Mouse (Mus musculus) forebrain, embryonic 12.5 days (tissue): Measurements from ENCODE around the gene Zfp473. TPM values are rescaled to one million over a fixed set of nuclear protein-coding genes. Genes with fewer than 3 reads are reported as not detected.
"Not testable (repeated sequence)": the region's sequence is repeated elsewhere in the genome, so short reads cannot be mapped to it uniquely, and the experiment has no call there.

ENCODE experiments used
- ATAC-seq: fragments of 200-750 bp; cut with Nextera tagmentation; 2 replicates; pipeline ENCODE4 v1.8.0; 2017; ENCODE audit warnings: moderate TSS enrichment; ENCODE audit not compliant: low FRiP score
- H3K27ac ChIP-seq: fragments of 300-500 bp; sonication (generic); 2 replicates; pipeline ENCODE4 v1.5.1; 2016; ENCODE audit warnings: mild to moderate bottlenecking
- H3K27me3 ChIP-seq: fragments of 300-500 bp; sonication (generic); 2 replicates; pipeline ENCODE4 v1.6.1; 2016; ENCODE audit warnings: mild to moderate bottlenecking
- H3K36me3 ChIP-seq: fragments of 300-500 bp; sonication (generic); replicated peaks from 2 replicates; pipeline ENCODE4 v1.6.1; 2016; ENCODE audit warnings: mild to moderate bottlenecking
- H3K4me1 ChIP-seq: fragments of 300-500 bp; sonication (generic); 2 replicates; pipeline ENCODE4 v1.6.1; 2016
- H3K4me2 ChIP-seq: fragments of 300-500 bp; sonication (generic); 2 replicates; pipeline ENCODE4 v1.6.1; 2016; ENCODE audit warnings: mild to moderate bottlenecking, moderate library complexity
- H3K4me3 ChIP-seq: fragments of 300-500 bp; sonication (generic); replicated peaks from 2 replicates; pipeline ENCODE4 v1.5.1; 2016; ENCODE audit warnings: mild to moderate bottlenecking
- H3K9ac ChIP-seq: fragments of 300-500 bp; sonication (generic); 2 replicates; pipeline ENCODE4 v1.6.1; 2016; ENCODE audit warnings: mild to moderate bottlenecking
- H3K9me3 ChIP-seq: fragments of 300-500 bp; sonication (generic); 2 replicates; pipeline ENCODE4 v1.6.1; 2016
- WGBS: fragments of 180-500 bp; shearing (Covaris S2); methylation state at CpG from one replicate; pipeline ENCODE4 v1.1.7; 2016; 5-methylcytosine and 5-hydroxymethylcytosine counted together
- polyA plus RNA-seq: library from polyadenylated mRNA; unstranded; fragments of >200 nt; fragmentation: Nextera tagmentation; extraction: Ambion mirVana; gene quantifications from 2 replicates; pipeline ENCODE4 v1.2.1, GENCODE M21; 2016

The Zfp473 gene
- polyA plus RNA-seq, 1 experiment from 2014 or later: 2.4 TPM

DNA sequence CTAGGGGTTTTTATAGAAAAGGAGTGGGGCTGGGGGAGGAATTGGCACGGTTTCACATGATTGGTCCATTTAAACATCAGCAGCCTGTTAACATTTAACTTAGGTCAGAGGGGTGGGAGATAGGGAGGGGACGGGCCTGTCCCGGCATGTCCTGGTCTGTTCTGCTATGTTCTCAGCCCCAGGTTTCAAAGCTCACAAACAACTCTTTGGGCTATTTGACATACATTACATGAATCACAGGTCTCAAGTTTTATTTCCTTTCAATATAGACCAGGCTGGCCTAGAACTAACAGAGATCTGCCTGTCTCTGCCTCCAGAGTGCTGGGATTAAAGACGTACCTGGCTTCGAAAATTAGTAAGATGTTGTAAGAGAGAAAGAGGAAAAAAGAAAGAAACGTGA, 42.8 kb downstream of the Zfp473 start:
- 92% methylated on average over 5 of the region's 6 CpGs for WGBS

DNA sequence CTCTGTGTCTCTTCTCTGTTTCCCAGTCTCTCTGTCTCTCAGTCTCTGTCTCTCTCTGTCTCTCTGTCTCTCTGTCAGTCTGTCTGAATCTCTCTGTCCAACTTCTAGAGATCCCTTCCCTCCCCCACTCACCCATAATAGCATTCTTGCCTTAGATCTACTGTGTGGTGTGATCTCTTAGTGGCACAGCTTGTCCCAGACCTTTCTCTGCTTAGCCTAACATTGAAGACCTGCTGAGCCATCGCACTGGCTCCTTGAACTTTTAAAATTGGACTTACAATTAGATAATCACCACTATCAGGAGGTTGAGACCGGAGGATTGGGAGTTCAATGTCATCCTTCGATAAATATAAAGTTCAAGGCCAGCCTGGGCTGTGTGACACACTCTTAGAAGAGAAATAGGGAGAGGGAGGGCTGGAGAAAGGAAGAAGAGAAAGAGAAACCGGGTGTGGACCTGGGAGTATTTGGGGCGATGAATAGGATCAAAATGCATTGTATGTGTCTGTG, 43.6 kb downstream of the Zfp473 start:
- no peak overlapping the region for H3K9ac ChIP-seq
- H3K27ac ChIP-seq: no peak overlapping the region
- no peak for ATAC-seq
- no peaks in the 10 kb centered on the region for H3K36me3 ChIP-seq
- H3K4me1 ChIP-seq: no peaks in the 10 kb centered on the region; the same call in 1 of the 2 replicates
- no peak overlapping the region for H3K4me2 ChIP-seq
- H3K4me3 ChIP-seq: no peak overlapping the region
- H3K9me3 ChIP-seq: peaks cover 4% of the 10 kb centered on the region; the same call in 1 of the 2 replicates
- H3K27me3 ChIP-seq: no peaks in the 10 kb centered on the region
- 91% methylated on average over 5 of the region's 5 CpGs for WGBS

More for the DNA sequence above, 42.8 kb downstream of the Zfp473 start:
- ATAC-seq, H3K4me3 ChIP-seq, H3K4me1 ChIP-seq, H3K27ac ChIP-seq, H3K9me3 ChIP-seq, H3K36me3 ChIP-seq, H3K4me2 ChIP-seq, H3K27me3 ChIP-seq, H3K9ac ChIP-seq: not testable (repeated sequence)

DNA sequence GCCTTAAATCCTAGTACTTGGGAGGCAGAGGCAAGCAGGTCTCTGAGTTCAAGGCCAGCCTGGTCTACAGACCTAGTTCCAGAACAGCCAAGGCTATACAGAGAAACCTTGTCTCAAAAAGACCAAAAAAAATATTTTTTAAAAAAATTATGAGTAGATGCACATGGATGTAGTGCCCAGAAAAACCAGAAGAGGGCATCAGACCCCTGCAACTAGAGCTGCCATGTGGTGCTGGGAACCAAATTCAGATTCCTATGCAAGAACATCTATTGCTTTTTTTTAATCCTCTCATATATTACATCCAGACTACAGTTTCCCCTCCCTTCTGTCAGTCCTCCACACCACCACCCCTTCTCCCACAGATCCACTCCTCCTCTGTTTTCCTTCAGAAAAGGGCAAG, 44.5 kb downstream of the Zfp473 start:
- H3K9me3 ChIP-seq: peaks cover 4% of the 10 kb centered on the region; the same call in 1 of the 2 replicates
- no peak overlapping the region for H3K27ac ChIP-seq
- no peak for ATAC-seq
- no peaks in the 10 kb centered on the region; the same call in 1 of the 2 replicates for H3K4me1 ChIP-seq
- H3K9ac ChIP-seq: no peak overlapping the region
- no peak overlapping the region for H3K4me2 ChIP-seq
- H3K27me3 ChIP-seq: no peaks in the 10 kb centered on the region
- H3K36me3 ChIP-seq: no peaks in the 10 kb centered on the region
- H3K4me3 ChIP-seq: no peak overlapping the region

DNA sequence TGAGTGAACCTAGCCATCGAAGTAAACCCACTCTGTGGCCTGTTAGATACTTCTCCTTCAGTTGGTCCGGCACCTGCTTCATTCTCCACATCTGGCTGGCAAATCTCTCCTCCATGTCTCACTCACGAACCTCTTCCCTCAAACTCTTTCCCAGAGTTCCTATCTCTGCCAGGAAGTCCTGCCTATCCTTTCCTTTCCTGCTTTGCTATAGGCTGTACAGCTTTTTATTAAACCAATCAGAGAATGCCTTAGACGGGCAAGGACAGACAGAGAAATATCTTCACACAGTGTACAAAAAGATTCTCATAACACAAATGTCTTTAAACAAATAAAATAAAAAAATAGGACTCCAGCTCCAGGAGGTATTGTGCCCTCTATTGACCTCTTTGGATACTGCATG, 45.8 kb downstream of the Zfp473 start:
- Histone ChIP-seq H3K27ac (no peak overlapping the region), H3K36me3 (no peaks in the 10 kb centered on the region), H3K4me3 (no peak overlapping the region), H3K9ac (no peak overlapping the region), H3K4me2 (no peak overlapping the region), H3K27me3 (no peaks in the 10 kb centered on the region), H3K9me3 (peaks cover 3% of the 10 kb centered on the region; the same call in 1 of the 2 replicates), H3K4me1 (no peaks in the 10 kb centered on the region; the same call in 1 of the 2 replicates)
- ATAC-seq: no peak
- 87% methylated on average over 4 of the region's 4 CpGs for WGBS

DNA sequence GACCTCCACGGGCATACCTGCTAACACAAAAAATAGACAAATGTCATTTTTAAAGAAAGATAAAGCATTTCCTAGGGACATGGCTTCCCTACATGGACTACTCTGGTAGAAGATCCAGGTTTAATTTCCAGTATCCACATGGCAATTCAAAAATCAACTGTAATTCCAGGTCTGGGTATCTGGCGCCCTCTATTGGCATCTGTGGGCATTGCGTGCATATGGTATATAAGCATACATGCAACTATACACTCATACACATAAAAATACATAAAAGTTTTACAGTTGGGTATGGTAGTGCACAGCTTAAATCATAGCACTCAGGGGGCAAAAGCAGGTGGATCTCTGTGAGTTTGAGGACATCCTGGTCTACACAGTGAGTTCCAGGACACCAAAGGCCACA, 46.5 kb downstream of the Zfp473 start:
- Histone ChIP-seq H3K4me1 (no peaks in the 10 kb centered on the region; the same call in 1 of the 2 replicates), H3K4me3 (no peak overlapping the region), H3K36me3 (no peaks in the 10 kb centered on the region), H3K4me2 (no peak overlapping the region), H3K27ac (no peak overlapping the region), H3K9ac (no peak overlapping the region), H3K9me3 (no peaks in the 10 kb centered on the region; the same call in 1 of the 2 replicates), H3K27me3 (no peaks in the 10 kb centered on the region)
- ATAC-seq: no peak
- WGBS: 54% methylated on average over 3 of the region's 3 CpGs

DNA sequence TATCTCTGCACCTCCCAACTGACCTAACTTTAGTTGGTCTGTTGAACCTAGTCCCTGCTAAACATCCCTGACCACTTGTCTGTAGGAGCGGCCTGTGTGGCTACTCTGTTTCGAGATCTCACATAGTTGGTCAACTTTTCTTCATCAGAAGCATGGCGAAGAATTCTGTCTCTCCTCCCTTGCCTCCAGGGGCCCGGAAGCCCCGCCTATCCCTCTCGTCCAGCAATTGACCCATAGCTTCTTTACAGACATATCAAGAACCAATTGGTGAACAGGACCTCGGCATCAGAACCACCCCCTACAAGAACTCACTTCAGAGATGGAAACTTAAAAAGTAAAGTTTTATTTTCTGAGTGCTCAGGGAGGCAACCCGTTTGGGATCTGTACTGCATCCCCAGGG, 47.9 kb downstream of the Zfp473 start:
- Histone ChIP-seq H3K4me3 (no peak overlapping the region), H3K4me2 (no peak overlapping the region), H3K9me3 (no peaks in the 10 kb centered on the region; the same call in 1 of the 2 replicates), H3K9ac (no peak overlapping the region), H3K27me3 (no peaks in the 10 kb centered on the region), H3K4me1 (no peaks in the 10 kb centered on the region; the same call in 1 of the 2 replicates), H3K27ac (no peak overlapping the region), H3K36me3 (no peaks in the 10 kb centered on the region)
- no peak for ATAC-seq
- 84% methylated on average over 8 of the region's 8 CpGs for WGBS

DNA sequence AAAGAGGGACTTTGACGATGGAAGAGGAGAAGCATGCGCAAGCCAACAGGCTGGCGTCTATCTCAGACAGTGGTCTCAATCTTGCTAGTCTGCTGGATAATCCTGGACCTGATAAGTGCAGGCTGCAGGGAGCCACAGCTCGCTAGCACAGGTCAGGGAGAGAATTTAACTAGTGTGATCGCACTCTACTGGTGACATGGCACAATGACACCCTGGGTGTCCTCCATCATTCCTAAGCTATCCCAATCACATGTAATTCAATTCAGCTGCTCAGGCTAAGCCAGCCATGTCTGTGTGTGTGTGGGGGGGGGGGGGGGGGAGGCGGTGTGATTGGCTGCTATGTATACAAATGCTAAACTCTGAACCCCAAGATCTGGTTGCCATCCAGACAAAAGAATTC, 48.9 kb downstream of the Zfp473 start:
- 6% methylated on average over 6 of the region's 6 CpGs for WGBS
- Histone ChIP-seq H3K27ac (no peak overlapping the region), H3K4me2 (no peak overlapping the region), H3K9me3 (no peaks in the 10 kb centered on the region; the same call in 1 of the 2 replicates), H3K4me3 (no peak overlapping the region), H3K9ac (no peak overlapping the region), H3K4me1 (peaks cover 8% of the 10 kb centered on the region; the same call in 1 of the 2 replicates), H3K27me3 (peaks cover 5% of the 10 kb centered on the region; the same call in 1 of the 2 replicates), H3K36me3 (no peaks in the 10 kb centered on the region)
- peak; percentile 70 for ATAC-seq

DNA sequence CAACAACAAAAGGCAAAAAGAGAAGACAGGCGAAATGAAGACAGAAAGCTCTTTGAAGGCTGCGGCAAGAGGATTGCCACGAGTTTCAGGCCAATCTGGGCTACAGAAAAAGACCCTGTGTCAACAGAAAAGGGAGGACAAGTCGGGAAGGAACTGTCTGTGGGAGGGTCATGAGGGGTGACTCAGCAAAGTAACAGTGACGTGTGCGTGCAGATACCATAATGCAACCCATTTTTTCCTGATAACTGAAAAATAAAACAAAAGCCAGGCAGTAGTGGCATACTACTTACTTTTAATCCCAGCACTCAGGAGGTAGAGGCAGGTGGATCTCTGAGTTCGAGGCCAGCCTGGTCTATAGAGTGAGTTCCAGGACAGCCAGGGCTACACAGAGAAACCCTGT, 52.9 kb downstream of the Zfp473 start:
- Histone ChIP-seq H3K4me3 (no peak overlapping the region), H3K36me3 (no peaks in the 10 kb centered on the region), H3K4me2 (no peak overlapping the region), H3K27ac (no peak overlapping the region), H3K27me3 (peaks cover 14% of the 10 kb centered on the region; the same call in 1 of the 2 replicates), H3K9me3 (no peaks in the 10 kb centered on the region), H3K9ac (no peak overlapping the region), H3K4me1 (peaks cover 8% of the 10 kb centered on the region; the same call in 1 of the 2 replicates)
- 73% methylated on average over 7 of the region's 7 CpGs for WGBS
- no peak for ATAC-seq

DNA sequence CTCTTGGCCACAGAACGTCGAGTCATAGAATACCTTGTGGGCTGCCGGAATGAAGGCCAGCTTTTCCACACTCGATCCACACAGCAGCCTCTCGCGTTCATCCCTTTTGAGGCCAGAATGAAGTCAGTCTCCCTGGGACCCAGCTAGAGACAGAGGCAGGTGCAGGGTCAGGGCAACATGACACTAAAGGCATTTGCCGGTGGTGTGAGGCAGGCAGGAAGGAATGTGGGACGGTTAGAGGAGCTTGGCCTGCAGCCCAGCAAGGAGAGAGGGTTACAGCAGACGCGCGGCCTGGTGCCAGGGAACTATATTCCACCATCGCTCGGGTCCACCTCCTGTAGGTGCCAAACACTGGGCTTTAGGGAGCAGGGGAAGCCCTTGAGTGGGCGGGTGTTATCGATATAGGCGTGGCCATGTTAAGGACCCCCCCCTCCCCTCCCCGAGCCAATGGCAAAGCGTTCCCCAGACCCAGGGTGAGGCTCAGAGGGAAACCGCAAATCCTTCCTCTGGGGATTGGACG, 53.6 kb downstream of the Zfp473 start:
- no peak overlapping the region for H3K4me3 ChIP-seq
- H3K27ac ChIP-seq: no peak overlapping the region
- peaks cover 14% of the 10 kb centered on the region; the same call in 1 of the 2 replicates for H3K27me3 ChIP-seq
- no peaks in the 10 kb centered on the region for H3K36me3 ChIP-seq
- H3K9me3 ChIP-seq: no peaks in the 10 kb centered on the region
- WGBS: 18% methylated on average over 20 of the region's 20 CpGs
- H3K9ac ChIP-seq: no peak overlapping the region
- no peak overlapping the region for H3K4me2 ChIP-seq
- no peak for ATAC-seq
- H3K4me1 ChIP-seq: peaks cover 8% of the 10 kb centered on the region; the same call in 1 of the 2 replicates

DNA sequence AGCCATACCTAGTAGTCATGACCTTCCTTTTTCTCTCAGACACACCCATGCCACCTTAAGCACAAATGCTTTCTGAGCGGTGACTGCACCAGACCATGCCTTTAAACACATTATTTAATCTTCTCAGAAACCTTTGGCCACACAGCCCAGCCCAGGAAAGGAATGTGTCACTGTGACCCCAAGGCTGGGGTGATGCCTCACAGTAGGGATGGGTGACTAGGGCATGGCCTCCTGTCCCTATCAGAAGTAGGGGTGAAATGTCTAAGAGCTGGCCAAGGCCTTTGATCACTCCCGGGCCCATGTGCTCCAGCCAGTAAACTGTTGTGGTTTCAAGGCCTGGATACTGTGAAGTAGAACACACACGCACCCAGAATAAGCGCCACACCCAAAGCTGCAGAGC, 55.6 kb downstream of the Zfp473 start:
- Histone ChIP-seq H3K9ac (no peak overlapping the region), H3K27ac (no peak overlapping the region), H3K4me2 (no peak overlapping the region), H3K9me3 (no peaks in the 10 kb centered on the region), H3K4me3 (no peak overlapping the region), H3K36me3 (no peaks in the 10 kb centered on the region), H3K27me3 (peaks cover 14% of the 10 kb centered on the region; the same call in 1 of the 2 replicates), H3K4me1 (peaks cover 8% of the 10 kb centered on the region; the same call in 1 of the 2 replicates)
- WGBS: 91% methylated on average over 4 of the region's 4 CpGs
- no peak for ATAC-seq

DNA sequence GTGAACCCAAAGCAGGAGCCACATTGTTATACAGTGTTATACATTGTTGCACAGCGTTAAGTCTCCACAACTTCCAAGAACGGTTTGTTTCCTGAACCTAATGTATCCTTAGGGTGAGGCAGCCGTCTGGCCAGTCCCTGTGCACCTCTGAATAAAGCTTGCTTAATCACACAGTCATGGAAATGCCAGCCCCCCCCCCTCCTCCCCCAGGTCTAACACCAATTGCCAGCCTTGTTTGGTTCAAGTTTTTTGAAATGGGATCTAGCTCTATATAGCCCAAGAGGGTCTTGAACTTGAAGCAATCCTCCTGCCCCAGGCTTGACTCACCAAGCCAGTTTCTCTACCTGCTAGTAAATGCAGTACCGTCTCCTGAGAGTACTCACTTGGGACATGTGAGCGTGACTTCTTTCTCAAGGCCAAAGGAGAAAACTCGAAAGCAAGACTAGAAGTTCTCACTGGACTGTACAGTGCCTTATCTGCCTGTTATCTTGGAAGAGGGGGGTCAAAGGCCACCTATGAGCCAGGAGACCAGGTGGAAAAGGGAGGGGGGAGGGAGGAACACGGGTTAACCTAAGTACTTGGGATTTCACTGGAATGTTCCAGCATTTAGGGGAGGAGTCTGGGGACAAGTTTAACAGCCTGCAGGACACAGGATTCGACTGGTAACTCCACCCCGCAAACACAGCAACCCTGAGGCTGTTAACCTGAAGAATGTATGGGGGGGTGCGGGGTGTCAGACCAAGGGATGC, 57.2 kb downstream of the Zfp473 start:
- 82% methylated on average over 10 of the region's 10 CpGs for WGBS

DNA sequence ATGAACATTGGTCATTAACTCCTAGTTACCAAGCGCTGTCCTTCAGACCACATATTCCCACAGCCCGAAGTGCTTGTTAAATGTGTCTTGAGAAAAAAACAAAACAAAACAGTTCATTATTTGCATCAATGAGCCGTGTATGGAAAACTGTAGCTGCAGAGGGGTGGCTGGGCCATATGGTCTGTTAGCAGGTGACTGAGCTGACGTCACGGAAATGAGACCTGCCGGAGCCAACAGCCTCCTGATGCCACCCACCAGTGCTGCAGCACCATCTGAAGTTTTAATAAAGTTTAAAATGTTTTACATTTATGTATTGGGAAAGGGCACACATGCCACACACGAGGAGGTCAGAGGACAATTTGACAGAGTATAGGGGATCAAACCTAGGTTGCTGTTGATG, 61.5 kb downstream of the Zfp473 start:
- H3K9ac ChIP-seq: no peak overlapping the region
- no peak overlapping the region for H3K27ac ChIP-seq
- no peak for ATAC-seq
- peaks cover 7% of the 10 kb centered on the region; the same call in 1 of the 2 replicates for H3K4me1 ChIP-seq
- 92% methylated on average over 7 of the region's 7 CpGs for WGBS
- H3K27me3 ChIP-seq: no peaks in the 10 kb centered on the region
- H3K9me3 ChIP-seq: no peaks in the 10 kb centered on the region
- H3K4me2 ChIP-seq: no peak overlapping the region
- H3K4me3 ChIP-seq: no peak overlapping the region
- no peaks in the 10 kb centered on the region for H3K36me3 ChIP-seq

More for the DNA sequence above, 57.2 kb downstream of the Zfp473 start:
- no peak overlapping the region for H3K4me3 ChIP-seq
- no peaks in the 10 kb centered on the region for H3K36me3 ChIP-seq
- no peak overlapping the region for H3K4me2 ChIP-seq
- no peak overlapping the region for H3K9ac ChIP-seq
- peaks cover 14% of the 10 kb centered on the region; the same call in 1 of the 2 replicates for H3K27me3 ChIP-seq
- no peak overlapping the region for H3K27ac ChIP-seq
- H3K9me3 ChIP-seq: no peaks in the 10 kb centered on the region
- ATAC-seq: no peak
- peaks cover 8% of the 10 kb centered on the region; the same call in 1 of the 2 replicates for H3K4me1 ChIP-seq
